Mouse (Mus musculus): ENCODE measurements at regions not wholly inside any gene's neighbourhood (a gene's known extent, or its start where the extent isn't known, plus 50 kb on each side); places are given as distances from the start of the nearest gene placed in this dataset.

GRCm38 (mm10) chr3:136494831-136495230, 169.0 kb upstream of the Bank1 start:
- Histone ChIP-seq H3K27me3 (no peaks in the 10 kb centered on the region), H3K27ac (no peak overlapping the region), H3K9ac (no peak overlapping the region), H3K4me1 (replicated peaks) (no peaks in the 10 kb centered on the region), H3K4me3 (replicated peaks) (no peak overlapping the region), H3K9me3 (replicated peaks) (no peaks in the 10 kb centered on the region), H3K36me3 (no peaks in the 10 kb centered on the region), H3K4me2 (no peak overlapping the region)
- ATAC-seq (ENCODE audit: low read depth), result no peak
- no peak for DNase-seq

GRCm38 (mm10) chr3:136491683-136492082, 165.8 kb upstream of the Bank1 start:
- Histone ChIP-seq H3K27me3 (no peaks in the 10 kb centered on the region), H3K9ac (no peak overlapping the region), H3K4me2 (no peak overlapping the region), H3K4me3 (replicated peaks) (no peak overlapping the region), H3K4me1 (replicated peaks) (no peaks in the 10 kb centered on the region), H3K36me3 (no peaks in the 10 kb centered on the region), H3K9me3 (replicated peaks) (no peaks in the 10 kb centered on the region), H3K27ac (no peak overlapping the region)
- WGBS (ENCODE audit: insufficient replicate concordance), result 42% methylated on average over 2 of the region's 2 CpGs
- ATAC-seq (ENCODE audit: low read depth), result no peak
- DNase-seq, result no peak

- ATAC-seq (ENCODE audit: low read depth) (no peak), DNase-seq (no peak)
- H3K36me3 ChIP-seq, result no peaks in the 10 kb centered on the region
- H3K9me3 ChIP-seq (replicated peaks), result no peaks in the 10 kb centered on the region
- no peaks in the 10 kb centered on the region for H3K4me1 ChIP-seq (replicated peaks)
- no peak overlapping the region for H3K9ac ChIP-seq
- H3K4me2 ChIP-seq, result no peak overlapping the region
- 76% methylated on average over 3 of the region's 3 CpGs for WGBS (ENCODE audit: insufficient replicate concordance)
- H3K4me3 ChIP-seq (replicated peaks), result no peak overlapping the region
- H3K27me3 ChIP-seq, result no peaks in the 10 kb centered on the region
- no peak overlapping the region for H3K27ac ChIP-seq
Measured at GRCm38 (mm10) chr3:136471693-136472092, 145.8 kb upstream of the Bank1 start.

GRCm38 (mm10) chr3:136462747-136463146, 136.9 kb upstream of the Bank1 start:
- DNase-seq, result no peak
- H3K9ac ChIP-seq, result no peak overlapping the region
- 39% methylated on average over 3 of the region's 3 CpGs for WGBS (ENCODE audit: insufficient replicate concordance)
- no peaks in the 10 kb centered on the region for H3K36me3 ChIP-seq
- H3K27me3 ChIP-seq, result no peaks in the 10 kb centered on the region
- no peaks in the 10 kb centered on the region for H3K9me3 ChIP-seq (replicated peaks)
- no peak overlapping the region for H3K4me2 ChIP-seq
- H3K4me1 ChIP-seq (replicated peaks), result no peaks in the 10 kb centered on the region
- H3K27ac ChIP-seq, result no peak overlapping the region
- no peak for ATAC-seq (ENCODE audit: low read depth)
- no peak overlapping the region for H3K4me3 ChIP-seq (replicated peaks)

DNA sequence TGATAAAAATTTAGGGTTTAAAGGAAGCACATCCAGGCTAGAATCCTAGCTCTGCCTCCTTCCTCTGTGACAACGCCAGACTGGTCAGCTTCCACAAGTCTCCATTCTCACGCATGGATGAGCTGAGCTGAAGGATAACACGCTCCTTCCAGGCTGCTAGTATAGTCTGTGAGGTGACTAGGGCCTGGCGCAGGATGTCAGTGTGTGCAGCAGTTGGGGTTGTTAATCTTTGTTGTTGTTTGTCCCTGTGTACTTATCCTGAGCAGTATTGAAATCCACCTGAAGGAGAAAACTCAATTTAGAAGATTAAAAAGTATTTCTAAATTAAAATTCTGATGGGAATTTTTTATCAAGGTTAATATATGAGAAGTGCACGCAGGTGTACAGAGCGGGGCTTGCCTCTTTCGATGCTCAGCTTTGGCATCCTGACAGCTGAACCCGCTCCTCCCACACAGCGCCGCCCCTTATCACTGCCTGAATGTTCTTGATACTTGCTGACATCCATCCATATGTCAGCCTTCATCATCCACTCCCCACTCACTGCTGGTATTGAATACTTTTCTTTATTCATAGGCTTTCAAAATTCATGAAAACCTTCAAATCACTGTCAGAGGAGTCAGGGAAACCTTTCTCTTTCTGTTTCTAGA, 130.7 kb upstream of the Bank1 start:
- WGBS (ENCODE audit: insufficient replicate concordance), result 75% methylated on average over 10 of the region's 10 CpGs
- Histone ChIP-seq H3K4me3 (replicated peaks) (no peak overlapping the region), H3K4me1 (replicated peaks) (no peaks in the 10 kb centered on the region), H3K27ac (no peak overlapping the region), H3K4me2 (no peak overlapping the region), H3K9ac (no peak overlapping the region), H3K36me3 (no peaks in the 10 kb centered on the region), H3K9me3 (replicated peaks) (no peaks in the 10 kb centered on the region), H3K27me3 (no peaks in the 10 kb centered on the region)
- DNase-seq, result no peak
- no peak for ATAC-seq (ENCODE audit: low read depth)

- Histone ChIP-seq H3K27ac (no peak overlapping the region), H3K4me2 (no peak overlapping the region), H3K9me3 (replicated peaks) (no peaks in the 10 kb centered on the region), H3K4me3 (replicated peaks) (no peak overlapping the region), H3K36me3 (no peaks in the 10 kb centered on the region), H3K27me3 (no peaks in the 10 kb centered on the region), H3K4me1 (replicated peaks) (no peaks in the 10 kb centered on the region), H3K9ac (no peak overlapping the region)
- DNase-seq (no peak), ATAC-seq (ENCODE audit: low read depth) (no peak)
- 59% methylated on average over 7 of the region's 7 CpGs for WGBS (ENCODE audit: insufficient replicate concordance)
Measured at GRCm38 (mm10) chr3:136455651-136456470, 130.0 kb upstream of the Bank1 start.

DNA sequence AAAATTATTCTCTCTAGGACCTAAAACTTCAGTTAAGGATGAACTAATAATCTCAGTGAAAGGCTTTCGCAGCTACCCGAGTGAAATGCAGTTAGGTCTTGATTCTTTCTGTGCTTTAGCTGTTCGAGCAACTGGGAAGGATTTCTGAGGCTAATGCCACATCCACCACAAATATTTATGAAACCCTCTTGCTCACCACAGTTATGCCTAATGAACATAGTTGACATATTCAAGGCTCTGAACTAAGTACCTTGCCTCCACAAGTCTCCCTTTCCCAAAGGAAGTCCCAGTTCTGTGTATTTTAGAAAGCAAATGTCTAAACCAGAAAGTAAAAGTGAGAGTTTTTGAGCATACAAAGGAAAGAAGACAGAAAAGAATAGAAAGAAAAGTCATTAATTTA, 129.1 kb upstream of the Bank1 start:
- H3K27ac ChIP-seq, result no peak overlapping the region
- no peaks in the 10 kb centered on the region for H3K9me3 ChIP-seq (replicated peaks)
- DNase-seq (no peak), ATAC-seq (ENCODE audit: low read depth) (no peak)
- 61% methylated on average over 3 of the region's 3 CpGs for WGBS (ENCODE audit: insufficient replicate concordance)
- H3K36me3 ChIP-seq, result no peaks in the 10 kb centered on the region
- H3K9ac ChIP-seq, result no peak overlapping the region
- no peak overlapping the region for H3K4me2 ChIP-seq
- no peaks in the 10 kb centered on the region for H3K27me3 ChIP-seq
- no peak overlapping the region for H3K4me3 ChIP-seq (replicated peaks)
- H3K4me1 ChIP-seq (replicated peaks), result no peaks in the 10 kb centered on the region

GRCm38 (mm10) chr3:136450986-136451774, 125.3 kb upstream of the Bank1 start:
- H3K4me2 ChIP-seq, result no peak overlapping the region
- DNase-seq, result no peak
- 67% methylated on average over 9 of the region's 9 CpGs for WGBS (ENCODE audit: insufficient replicate concordance)
- H3K4me1 ChIP-seq (replicated peaks), result no peaks in the 10 kb centered on the region
- no peak overlapping the region for H3K4me3 ChIP-seq (replicated peaks)
- no peak overlapping the region for H3K9ac ChIP-seq
- ATAC-seq (ENCODE audit: low read depth), result no peak
- H3K9me3 ChIP-seq (replicated peaks), result no peaks in the 10 kb centered on the region
- no peaks in the 10 kb centered on the region for H3K36me3 ChIP-seq
- H3K27ac ChIP-seq, result no peak overlapping the region
- no peaks in the 10 kb centered on the region for H3K27me3 ChIP-seq

- H3K27ac ChIP-seq, result no peak overlapping the region
- no peaks in the 10 kb centered on the region for H3K9me3 ChIP-seq (replicated peaks)
- 76% methylated on average over 2 of the region's 2 CpGs for whole genome bisulfite sequencing (ENCODE audit: insufficient replicate concordance)
- H3K36me3 ChIP-seq, result no peaks in the 10 kb centered on the region
- H3K4me3 ChIP-seq (replicated peaks), result no peak overlapping the region
- no peak for DNase-seq
- H3K4me1 ChIP-seq (replicated peaks), result no peaks in the 10 kb centered on the region
- H3K4me2 ChIP-seq, result no peak overlapping the region
- H3K27me3 ChIP-seq, result no peaks in the 10 kb centered on the region
- H3K9ac ChIP-seq, result no peak overlapping the region
- no peak for ATAC-seq (ENCODE audit: low read depth)
Measured at GRCm38 (mm10) chr3:136450361-136450895, 124.6 kb upstream of the Bank1 start.

- H3K9me3 ChIP-seq (replicated peaks), result no peaks in the 10 kb centered on the region
- H3K27ac ChIP-seq, result no peak overlapping the region
- no peak overlapping the region for H3K4me2 ChIP-seq
- no peaks in the 10 kb centered on the region for H3K27me3 ChIP-seq
- no peak overlapping the region for H3K4me3 ChIP-seq (replicated peaks)
- no peaks in the 10 kb centered on the region for H3K36me3 ChIP-seq
- no peak for ATAC-seq (ENCODE audit: low read depth)
- H3K4me1 ChIP-seq (replicated peaks), result no peaks in the 10 kb centered on the region
- DNase-seq, result no peak
- H3K9ac ChIP-seq, result no peak overlapping the region
- 54% methylated on average over 4 of the region's 4 CpGs for WGBS (ENCODE audit: insufficient replicate concordance)
Measured at GRCm38 (mm10) chr3:136449364-136449763, 123.5 kb upstream of the Bank1 start.

- 58% methylated on average over 2 of the region's 2 CpGs for WGBS (ENCODE audit: insufficient replicate concordance)
- Histone ChIP-seq H3K27me3 (no peaks in the 10 kb centered on the region), H3K9ac (no peak overlapping the region), H3K27ac (no peak overlapping the region), H3K9me3 (replicated peaks) (no peaks in the 10 kb centered on the region), H3K4me2 (no peak overlapping the region), H3K36me3 (no peaks in the 10 kb centered on the region), H3K4me3 (replicated peaks) (no peak overlapping the region), H3K4me1 (replicated peaks) (no peaks in the 10 kb centered on the region)
- no peak for ATAC-seq (ENCODE audit: low read depth)
- DNase-seq, result no peak
Measured at GRCm38 (mm10) chr3:136444598-136444997, 118.7 kb upstream of the Bank1 start.

Data from liver, embryonic 13.5 days (tissue).